Mouse (Mus musculus): ENCODE data around the gene Zp1. TPM values are rescaled to one million over a fixed set of nuclear protein-coding genes. Genes with fewer than 3 reads are reported as not detected.

The Zp1 gene
- not detected for polyA plus RNA-seq (2014; fragmentation: Illumina TruSeq; extraction: RNeasy Lipid Tissue Mini Kit (QIAGEN cat#74804); ENCODE audit: low replicate concordance)

DNA sequence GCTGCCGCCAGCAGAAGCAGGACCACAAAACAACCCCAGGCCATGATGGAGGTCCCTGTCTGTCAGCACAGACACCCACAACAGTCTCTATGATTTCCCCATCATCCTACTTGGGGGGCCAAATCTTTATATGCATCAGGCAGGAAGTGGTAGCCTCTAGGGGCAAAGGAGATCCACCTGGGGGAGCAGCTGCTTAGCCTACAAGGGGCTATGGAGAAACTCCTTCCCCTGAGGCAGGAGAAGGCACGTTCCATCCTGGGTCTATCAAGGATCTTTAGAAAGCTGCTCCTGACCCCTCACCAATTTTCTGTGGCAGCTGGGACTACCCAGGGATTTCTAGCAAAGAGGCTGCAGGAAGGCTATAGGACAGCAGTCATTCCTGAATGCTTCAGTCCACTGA lies at the start of gene Zp1:
TSS of gene Zp1 (minus strand) at position 101 of the 400 bp plus-strand sequence.

DNA sequence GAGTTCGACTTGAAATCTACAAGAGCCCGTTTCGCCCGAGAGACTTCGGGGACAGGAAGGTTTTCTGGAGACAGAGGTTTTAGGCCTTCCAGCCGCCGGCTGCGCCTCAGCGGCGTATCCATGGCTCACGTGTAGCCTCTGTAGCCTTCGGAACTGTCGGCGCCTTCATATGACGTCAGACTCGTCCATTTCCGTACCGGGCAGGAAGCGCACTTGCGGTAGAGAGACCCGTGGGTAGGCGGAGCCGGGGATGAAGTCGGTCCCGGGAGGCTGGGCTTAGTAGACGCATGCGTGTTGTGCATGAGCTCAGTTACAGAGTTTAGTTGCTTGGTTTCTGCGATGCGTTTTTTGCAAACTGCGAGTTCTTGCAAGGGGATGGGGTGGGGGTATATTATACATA lies 28.7 kb upstream of the Zp1 start, which contains the start of gene Ccdc86:
TSS of gene Ccdc86 (minus strand) at position 155 of the 400 bp plus-strand sequence.

DNA sequence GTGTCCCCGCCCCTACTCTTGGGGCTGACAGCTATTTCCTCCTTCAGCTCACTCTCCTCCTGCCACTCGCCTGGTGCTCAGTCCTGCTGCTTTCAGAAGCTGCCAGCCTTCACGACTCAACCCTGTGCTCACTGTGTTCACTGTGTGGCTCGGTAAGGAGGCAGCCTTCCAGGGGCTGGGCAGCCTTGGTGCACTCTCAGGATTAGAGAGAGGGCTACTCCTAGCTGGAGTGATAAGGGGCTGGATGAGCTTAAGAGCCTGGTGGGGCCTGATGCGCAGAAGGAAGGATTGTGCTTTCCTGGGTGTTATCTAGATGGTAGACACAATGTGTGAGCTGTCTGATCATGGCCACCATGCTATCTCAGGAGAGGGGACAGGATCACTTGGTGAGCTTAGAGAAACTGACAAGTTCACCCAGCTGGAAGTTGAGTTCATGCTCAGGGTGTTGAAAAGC lies 16.7 kb upstream of the Zp1 start, which contains the start of gene Ptgdr2:
TSS of gene Ptgdr2 (plus strand) at position 51 of the 454 bp plus-strand sequence.

DNA sequence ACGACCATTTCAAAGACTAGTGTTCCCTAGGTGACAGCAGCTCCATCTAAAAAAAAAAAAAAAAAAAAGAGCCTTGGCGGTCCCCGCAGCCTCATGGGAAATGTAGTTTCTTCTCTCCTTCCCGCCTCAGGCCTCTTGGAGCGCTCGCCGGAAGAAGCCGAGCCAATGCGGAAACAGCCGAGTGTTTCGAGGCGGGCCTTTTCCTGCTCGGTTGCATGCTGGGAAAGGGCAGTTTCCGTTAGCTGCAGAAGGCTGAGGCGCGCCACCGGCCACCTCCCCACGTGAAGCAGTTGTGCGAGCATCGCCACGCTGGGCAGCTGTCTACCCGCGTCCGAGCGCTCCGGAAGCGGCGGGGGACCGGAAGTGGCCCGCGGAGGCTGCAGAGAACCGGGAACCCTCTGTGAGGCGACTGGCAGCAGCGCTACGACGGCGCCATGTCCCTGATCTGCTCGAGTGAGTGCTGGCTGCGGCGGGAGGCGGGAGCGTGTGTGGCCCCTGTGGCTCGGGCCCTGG lies 25.4 kb downstream of the Zp1 start, which contains the start of gene Prpf19:
TSS of gene Prpf19 (plus strand) at position 216 of the 513 bp plus-strand sequence.

DNA sequence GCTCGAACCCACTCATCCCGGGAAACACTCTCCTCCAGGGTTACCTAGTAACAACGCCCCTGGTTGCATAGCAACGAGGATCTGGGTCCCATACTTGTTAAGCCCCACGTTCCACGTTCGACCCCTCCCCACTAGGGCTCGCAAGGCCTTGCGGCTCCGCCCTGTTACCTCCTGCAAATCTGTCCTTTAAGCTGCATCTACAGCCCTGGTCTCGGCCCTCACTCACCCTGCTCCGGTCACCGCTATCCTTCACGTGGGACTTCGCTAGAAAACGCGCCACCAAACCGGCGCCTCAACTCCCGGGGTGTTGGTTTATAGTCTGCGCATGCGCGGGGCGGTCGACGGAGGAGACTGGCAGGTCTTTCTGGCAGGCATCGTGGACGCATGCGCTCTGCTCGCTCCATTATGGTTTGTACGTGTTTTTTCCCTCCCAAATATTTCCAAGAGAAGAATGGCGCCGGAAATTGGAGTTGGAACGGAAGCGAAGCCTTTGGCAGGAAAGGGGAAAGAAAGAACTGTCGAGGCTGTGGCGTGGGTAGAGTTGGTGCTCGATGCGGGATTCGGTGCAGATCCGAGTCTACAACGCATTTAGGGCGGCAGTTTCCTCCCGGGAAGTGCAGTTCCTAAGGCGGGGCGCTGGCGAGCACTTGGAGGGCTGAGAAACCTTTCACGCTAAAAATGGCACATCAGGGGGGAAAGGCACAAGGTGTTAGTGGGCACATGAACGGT lies 38.8 kb downstream of the Zp1 start, which contains the start of gene Tmem109:
TSS of gene Tmem109 (minus strand) at position 576 of the 729 bp plus-strand sequence.

DNA sequence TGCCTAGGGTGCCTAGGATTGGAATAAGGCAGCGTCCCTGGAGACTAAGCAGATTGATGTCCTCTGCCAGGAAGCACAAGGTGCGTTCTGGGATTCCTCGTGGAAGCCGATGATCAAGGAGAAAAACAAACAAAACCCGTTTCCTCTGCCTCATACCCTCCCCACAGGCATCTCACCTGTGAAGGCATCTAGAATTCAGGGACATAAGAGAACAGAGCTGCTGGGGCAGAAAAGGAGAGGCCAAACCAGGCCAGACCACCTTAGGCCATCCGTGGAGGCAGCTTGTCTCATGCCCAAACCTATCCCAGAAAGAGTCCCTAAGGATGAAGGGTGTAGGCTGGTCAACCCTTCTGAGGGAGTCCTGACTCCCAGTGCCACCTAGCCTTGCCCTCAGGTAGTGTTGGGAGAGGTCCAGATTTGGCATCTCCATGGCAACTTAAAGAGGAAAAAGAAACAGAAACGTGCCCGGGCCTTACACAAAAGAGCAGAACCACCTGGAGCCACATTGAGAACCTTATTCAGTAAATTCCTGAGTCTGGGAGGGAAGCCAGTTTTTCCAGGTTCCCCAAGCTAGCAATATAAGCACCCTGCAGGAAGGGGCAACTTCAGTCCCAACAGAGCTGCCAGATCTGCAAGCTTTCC lies 50.4 kb downstream of the Zp1 start, which contains the start of gene Tmem132a:
TSS of gene Tmem132a (minus strand) at position 55 of the 642 bp plus-strand sequence.

Other genes with a start within 250 kb of the Zp1 start
- gene Pga5, start 242.6 kb downstream of the Zp1 start, polyA plus RNA-seq (2014; fragmentation: Illumina TruSeq; extraction: RNeasy Lipid Tissue Mini Kit (QIAGEN cat#74804); ENCODE audit: low replicate concordance), result not detected
- 1.3 TPM for gene Vps37c, start 231.9 kb downstream of the Zp1 start, polyA plus RNA-seq (2014; fragmentation: Illumina TruSeq; extraction: RNeasy Lipid Tissue Mini Kit (QIAGEN cat#74804); ENCODE audit: low replicate concordance)
- gene Cd5, start 181.6 kb downstream of the Zp1 start, polyA plus RNA-seq (2014; fragmentation: Illumina TruSeq; extraction: RNeasy Lipid Tissue Mini Kit (QIAGEN cat#74804); ENCODE audit: low replicate concordance), result not detected
- gene Cd6, start 90.6 kb downstream of the Zp1 start, polyA plus RNA-seq (2014; fragmentation: Illumina TruSeq; extraction: RNeasy Lipid Tissue Mini Kit (QIAGEN cat#74804); ENCODE audit: low replicate concordance), result not detected
- gene Slc15a3, start 80.9 kb downstream of the Zp1 start, polyA plus RNA-seq (2014; fragmentation: Illumina TruSeq; extraction: RNeasy Lipid Tissue Mini Kit (QIAGEN cat#74804); ENCODE audit: low replicate concordance), result 1.2 TPM
- gene Tmem132a, start 50.7 kb downstream of the Zp1 start, polyA plus RNA-seq (2014; fragmentation: Illumina TruSeq; extraction: RNeasy Lipid Tissue Mini Kit (QIAGEN cat#74804); ENCODE audit: low replicate concordance), result not detected
- 1.7 TPM for gene Tmem109, start 38.6 kb downstream of the Zp1 start, polyA plus RNA-seq (2014; fragmentation: Illumina TruSeq; extraction: RNeasy Lipid Tissue Mini Kit (QIAGEN cat#74804); ENCODE audit: low replicate concordance)
- 17.9 TPM for gene Prpf19, start 25.4 kb downstream of the Zp1 start, polyA plus RNA-seq (2014; fragmentation: Illumina TruSeq; extraction: RNeasy Lipid Tissue Mini Kit (QIAGEN cat#74804); ENCODE audit: low replicate concordance)
- gene Ptgdr2, start 16.5 kb upstream of the Zp1 start, polyA plus RNA-seq (2014; fragmentation: Illumina TruSeq; extraction: RNeasy Lipid Tissue Mini Kit (QIAGEN cat#74804); ENCODE audit: low replicate concordance), result not detected
- gene Ccdc86, start 28.6 kb upstream of the Zp1 start, polyA plus RNA-seq (2014; fragmentation: Illumina TruSeq; extraction: RNeasy Lipid Tissue Mini Kit (QIAGEN cat#74804); ENCODE audit: low replicate concordance), result 1.0 TPM
- gene Ms4a10, start 54.0 kb upstream of the Zp1 start, polyA plus RNA-seq (2014; fragmentation: Illumina TruSeq; extraction: RNeasy Lipid Tissue Mini Kit (QIAGEN cat#74804); ENCODE audit: low replicate concordance), result 10.1 TPM
- not detected for gene Ms4a15, start 72.6 kb upstream of the Zp1 start, polyA plus RNA-seq (2014; fragmentation: Illumina TruSeq; extraction: RNeasy Lipid Tissue Mini Kit (QIAGEN cat#74804); ENCODE audit: low replicate concordance)
- 106 TPM for gene Ms4a18, start 97.4 kb upstream of the Zp1 start, polyA plus RNA-seq (2014; fragmentation: Illumina TruSeq; extraction: RNeasy Lipid Tissue Mini Kit (QIAGEN cat#74804); ENCODE audit: low replicate concordance)
- 313 TPM for gene Ms4a8a, start 160.5 kb upstream of the Zp1 start, polyA plus RNA-seq (2014; fragmentation: Illumina TruSeq; extraction: RNeasy Lipid Tissue Mini Kit (QIAGEN cat#74804); ENCODE audit: low replicate concordance)
- not detected for gene 1700017D01Rik, start 210.2 kb upstream of the Zp1 start, polyA plus RNA-seq (2014; fragmentation: Illumina TruSeq; extraction: RNeasy Lipid Tissue Mini Kit (QIAGEN cat#74804); ENCODE audit: low replicate concordance)
- not detected for gene 1700025F22Rik, start 244.7 kb upstream of the Zp1 start, polyA plus RNA-seq (2014; fragmentation: Illumina TruSeq; extraction: RNeasy Lipid Tissue Mini Kit (QIAGEN cat#74804); ENCODE audit: low replicate concordance)

Measured in small intestine, adult 10 weeks (tissue).